In the genomic region with DNA sequence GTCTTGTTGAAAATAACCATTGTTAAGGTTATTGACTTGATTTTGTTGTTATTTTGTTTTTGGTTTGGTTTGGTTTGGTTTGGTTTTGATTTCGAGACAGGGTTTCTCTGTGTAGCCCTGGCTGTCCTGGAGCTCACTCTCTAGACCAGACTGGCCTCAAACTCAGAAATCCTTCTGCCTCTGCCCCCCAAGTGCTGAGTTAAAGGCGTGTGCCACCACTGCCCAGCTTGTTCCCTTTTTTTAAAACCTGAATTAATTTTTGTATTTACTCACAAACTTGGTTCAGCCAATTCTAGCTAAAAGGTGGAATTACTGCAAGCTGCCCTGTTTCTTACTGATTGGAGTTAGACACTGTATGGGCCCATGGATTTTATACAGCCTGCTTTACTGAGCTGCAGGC, we compare ENCODE assay signal across 8 mouse cellular contexts. TPM values are rescaled to one million over a fixed set of nuclear protein-coding genes. Genes with fewer than 3 reads are reported as not detected.
DNase-seq lines count a peak whose midpoint lies in the region; ATAC-seq and TF ChIP-seq lines count a peak whose summit lies in the region.
"Had no signal": no experiment of that assay in that cellular context is flagged by ENCODE, and none has a peak within 500 bp of the region (broad histone marks: within the 10 kb centered on the region; RNA-seq: fewer than 3 reads in every experiment).

No protein-coding gene starts in this region.

- H3K27me3 ChIP-seq in lung, postnatal 0 days (replicated peaks; ENCODE audit: insufficient read depth, low read length) = no peaks in the 10 kb centered on the region
- H3K27me3 ChIP-seq in embryonic facial prominence, embryonic 15.5 days = no peaks in the 10 kb centered on the region
- H3K27me3 ChIP-seq in limb, embryonic 13.5 days = no peaks in the 10 kb centered on the region
- no peaks in the 10 kb centered on the region for H3K27me3 ChIP-seq in stomach, embryonic 15.5 days (replicated peaks)

- H3K36me3 ChIP-seq in lung, postnatal 0 days (ENCODE audit: insufficient read depth, low read length) = no peaks in the 10 kb centered on the region
- H3K36me3 ChIP-seq in embryonic facial prominence, embryonic 15.5 days = no peaks in the 10 kb centered on the region
- H3K36me3 ChIP-seq in limb, embryonic 13.5 days = no peaks in the 10 kb centered on the region
- H3K36me3 ChIP-seq in stomach, embryonic 15.5 days = no peaks in the 10 kb centered on the region

- no peak for ATAC-seq in lung, postnatal 0 days
- no peak for ATAC-seq in embryonic facial prominence, embryonic 15.5 days (ENCODE audit: insufficient number of reproducible peaks, low FRiP score, low TSS enrichment, low read depth)
- ATAC-seq in limb, embryonic 13.5 days (ENCODE audit: low FRiP score, low read depth) = no peak
- ATAC-seq in stomach, embryonic 15.5 days (ENCODE audit: insufficient read depth, low FRiP score, low read depth) = no peak
- ATAC-seq in CD4-positive, CD25-positive, alpha-beta regulatory T cell, adult 4 months = no peak
- no peak for ATAC-seq in monocyte, adult 5-6 weeks (replicated peaks; ENCODE audit: insufficient number of reproducible peaks, low FRiP score, low TSS enrichment, poor library complexity, severe bottlenecking)

- H3K9ac ChIP-seq in lung, postnatal 0 days (replicated peaks; ENCODE audit: low read depth) = no peak overlapping the region
- H3K9ac ChIP-seq in embryonic facial prominence, embryonic 15.5 days = no peak overlapping the region
- H3K9ac ChIP-seq in limb, embryonic 13.5 days = no peak overlapping the region
- H3K9ac ChIP-seq in stomach, embryonic 15.5 days = no peak overlapping the region; the same call in 1 of the 2 replicates

- H3K4me3 ChIP-seq in lung, postnatal 0 days (ENCODE audit: low read depth, low read length) = peak overlapping the region; percentile 96; the same call in 1 of the 2 replicates
- H3K4me3 ChIP-seq in embryonic facial prominence, embryonic 15.5 days (replicated peaks) = peak overlapping the region; percentile 92
- H3K4me3 ChIP-seq in limb, embryonic 13.5 days = peak overlapping the region; percentile 96
- H3K4me3 ChIP-seq in stomach, embryonic 15.5 days (replicated peaks) = peak overlapping the region; percentile 97

- no peaks in the 10 kb centered on the region for H3K9me3 ChIP-seq in lung, postnatal 0 days (ENCODE audit: low read length)
- no peaks in the 10 kb centered on the region for H3K9me3 ChIP-seq in embryonic facial prominence, embryonic 15.5 days (replicated peaks)
- H3K9me3 ChIP-seq in limb, embryonic 13.5 days = no peaks in the 10 kb centered on the region
- no peaks in the 10 kb centered on the region for H3K9me3 ChIP-seq in stomach, embryonic 15.5 days

- no peak overlapping the region for H3K27ac ChIP-seq in lung, postnatal 0 days (ENCODE audit: low read length)
- no peak overlapping the region for H3K27ac ChIP-seq in embryonic facial prominence, embryonic 15.5 days (replicated peaks)
- no peak overlapping the region for H3K27ac ChIP-seq in limb, embryonic 13.5 days
- no peak overlapping the region for H3K27ac ChIP-seq in stomach, embryonic 15.5 days

- TF ChIP-seq EP300 in lung, postnatal 0 days (IDR thresholded peaks at IDR 0.05) = no peak

- DNase-seq in lung, postnatal 0 days (ENCODE audit: low spot score) = no peak
- DNase-seq in lung, postnatal 36 days = no peak
- DNase-seq: kidney, postnatal 10 days had no signal

- WGBS in lung, postnatal 0 days = 46% methylated on average over 2 of the region's 2 CpGs
- WGBS in embryonic facial prominence, embryonic 15.5 days = 37% methylated on average over 2 of the region's 2 CpGs
- WGBS in limb, embryonic 13.5 days = 61% methylated on average over 2 of the region's 2 CpGs
- WGBS in stomach, embryonic 15.5 days = 45% methylated on average over 2 of the region's 2 CpGs

- no peak for TF ChIP-seq CTCF in lung, postnatal 0 days (IDR thresholded peaks at IDR 0.05)

- peaks cover 4% of the 10 kb centered on the region for H3K4me1 ChIP-seq in lung, postnatal 0 days (ENCODE audit: insufficient read depth, low read depth, low read length)
- 0 out of 2 replicates have a peak, but pooled peaks cover 2% of the 10 kb centered on the region for H3K4me1 ChIP-seq in embryonic facial prominence, embryonic 15.5 days
- H3K4me1 ChIP-seq in limb, embryonic 13.5 days = 0 out of 2 replicates have a peak, but pooled peaks cover 7% of the 10 kb centered on the region
- 0 out of 2 replicates have a peak, but pooled peaks cover 3% of the 10 kb centered on the region for H3K4me1 ChIP-seq in stomach, embryonic 15.5 days

- H3K4me2 ChIP-seq in lung, postnatal 0 days (replicated peaks; ENCODE audit: low read depth, low read length) = peak overlapping the region; percentile 81; the same call in 1 of the 2 replicates
- H3K4me2 ChIP-seq in embryonic facial prominence, embryonic 15.5 days (replicated peaks) = peak overlapping the region; percentile 73
- H3K4me2 ChIP-seq in limb, embryonic 13.5 days (replicated peaks) = peak overlapping the region; percentile 75
- peak overlapping the region; percentile 73 for H3K4me2 ChIP-seq in stomach, embryonic 15.5 days

RNA-seq across cellular contexts. Expression of gene Ing2, which starts 1.3 kb away (rescaled TPM):
- polyA plus RNA-seq in lung, postnatal 0 days (2015; fragmentation: Nextera tagmentation; extraction: Ambion mirVana) = 14.8 and 15.5 TPM in 2 replicates
- 10.5 and 12.7 TPM in 2 replicates for polyA plus RNA-seq in embryonic facial prominence, embryonic 15.5 days (2015; fragmentation: Nextera tagmentation; extraction: Ambion mirVana)
- 9.3 and 9.7 TPM in 2 replicates for polyA plus RNA-seq in limb, embryonic 13.5 days (2015; fragmentation: Nextera tagmentation; extraction: Ambion mirVana)
- 13.3 and 15.8 TPM in 2 replicates for polyA plus RNA-seq in stomach, embryonic 15.5 days (2015; fragmentation: Nextera tagmentation; extraction: Ambion mirVana)
- polyA plus RNA-seq in CD4-positive, CD25-positive, alpha-beta regulatory T cell, adult 4 months (2017; shearing (Covaris generic)) = 1 to 10 TPM; 7.6 to 7.8 TPM
- 32.9 to 78.1 TPM (median 39.0 TPM) in 3 replicates for total RNA-seq in monocyte, adult 5-6 weeks (2017)

RNA-seq across cellular contexts. Expression of gene Cdkn2aip, which starts 37.1 kb away (rescaled TPM):
- 22.1 and 23.0 TPM in 2 replicates for polyA plus RNA-seq in lung, postnatal 0 days (2015; fragmentation: Nextera tagmentation; extraction: Ambion mirVana)
- 21.5 and 22.9 TPM in 2 replicates for polyA plus RNA-seq in embryonic facial prominence, embryonic 15.5 days (2015; fragmentation: Nextera tagmentation; extraction: Ambion mirVana)
- polyA plus RNA-seq in limb, embryonic 13.5 days (2015; fragmentation: Nextera tagmentation; extraction: Ambion mirVana) = 26.5 and 27.9 TPM in 2 replicates
- 21.4 and 21.6 TPM in 2 replicates for polyA plus RNA-seq in stomach, embryonic 15.5 days (2015; fragmentation: Nextera tagmentation; extraction: Ambion mirVana)
- polyA plus RNA-seq in CD4-positive, CD25-positive, alpha-beta regulatory T cell, adult 4 months (2017; shearing (Covaris generic)) = 10 to 100 TPM; 12.3 to 18.1 TPM
- 33.0 to 35.9 TPM (median 35.4 TPM) in 3 replicates for total RNA-seq in monocyte, adult 5-6 weeks (2017)
